Mouse (Mus musculus): ENCODE data around the gene Pramel5.
"Not testable (repeated sequence)": the region's sequence is repeated elsewhere in the genome, so short reads cannot be mapped to it uniquely, and the experiment has no call there.

The Pramel5 gene

GRCm38 (mm10) chr4:144280388-144280787 lies at the start of gene Pramel5:
Gene Pramel5, minus strand, starts transcription at chr4:144280488.
- not testable (repeated sequence) for DNase-seq

GRCm38 (mm10) chr4:144329949-144330348 lies 49.7 kb upstream of the Pramel5 start, which contains the start of gene Gm13128:
Gene Gm13128, plus strand, starts transcription at chr4:144330249.
- DNase-seq: not testable (repeated sequence)

GRCm38 (mm10) chr4:144312666-144313460 lies 32.6 kb upstream of the Pramel5 start:
- not testable (repeated sequence) for DNase-seq

- DNase-seq: peak; percentile 2
These were observed 19.1 kb upstream of the Pramel5 start for GRCm38 (mm10) chr4:144299414-144299813.

GRCm38 (mm10) chr4:144254768-144255167 lies 25.5 kb downstream of the Pramel5 start:
- DNase-seq: not testable (repeated sequence)

Data from lung, postnatal 10 days (tissue).